Mouse (Mus musculus): ENCODE measurements around the gene Dhx57. TPM values are rescaled to one million over a fixed set of nuclear protein-coding genes. Genes with fewer than 3 reads are reported as not detected.
"Not testable (repeated sequence)": the region's sequence is repeated elsewhere in the genome, so short reads cannot be mapped to it uniquely, and the experiment has no call there.

The Dhx57 gene
- total RNA-seq (2021): 10 to 100 TPM; 41.8 to 41.9 TPM

DNA sequence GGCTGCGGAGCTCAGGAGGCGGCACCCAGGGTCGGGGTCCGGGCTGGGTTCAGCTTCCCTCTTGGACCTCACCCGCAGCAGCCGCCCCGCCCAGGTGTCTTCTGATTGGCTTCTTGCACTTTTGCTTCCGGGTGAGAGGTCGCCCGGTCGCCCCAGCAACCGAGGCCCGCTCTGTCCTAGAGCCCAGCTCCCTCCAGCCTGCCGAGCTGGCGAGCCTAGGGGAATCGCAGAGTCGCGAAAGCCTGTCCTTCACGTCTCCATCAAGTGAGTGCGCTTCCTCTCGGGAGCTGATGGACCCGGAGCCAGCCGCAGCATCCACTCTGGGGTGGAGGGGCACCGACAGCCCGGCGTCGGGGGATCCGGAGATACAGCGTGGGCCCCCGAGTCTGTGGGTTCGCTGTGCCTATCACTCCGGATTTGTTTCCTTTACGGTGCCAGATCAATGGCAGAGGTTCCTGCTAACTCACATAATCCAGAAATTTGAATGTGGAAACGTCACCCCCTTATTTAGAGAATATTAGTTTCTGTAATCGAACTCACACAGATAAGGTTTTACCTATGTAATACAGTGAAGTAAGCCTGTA, at the start of gene Dhx57, which contains the start of gene Morn2:
Gene Dhx57, minus strand, starts transcription at position 403 of the 584 bp plus-strand sequence.
Gene Morn2, plus strand, starts transcription at position 130 of the 584 bp plus-strand sequence.
- peak; percentile 97 to 98 for DNase-seq (ENCODE audit: low spot score in 2 of 2)
- intact Hi-C loops (cut with DNase I): loop anchor here (5.0 kb wide), 3 partner anchors 42 to 267 kb away; partner anchors contain the start of gene Gm10190

DNA sequence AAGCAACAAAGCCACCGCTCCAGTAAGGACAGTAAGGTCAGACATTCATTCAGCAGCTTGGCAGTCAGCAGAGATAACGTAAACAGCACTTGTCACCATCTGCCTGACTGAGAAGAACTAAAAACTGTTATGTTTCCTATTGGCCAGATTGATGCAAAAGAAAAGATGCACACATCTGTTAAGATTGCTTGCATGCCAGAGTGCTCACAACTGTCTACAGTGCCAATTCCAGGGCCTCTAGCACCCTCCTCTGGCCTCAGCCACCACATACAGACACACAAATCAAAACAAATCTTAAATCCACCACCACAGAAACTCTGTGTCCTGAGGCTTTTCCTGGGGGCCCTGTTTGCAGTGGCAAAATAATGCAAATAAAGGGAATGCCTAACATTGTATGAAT, 42.1 kb upstream of the Dhx57 start:
- intact Hi-C loops (cut with DNase I): loop anchor here (5.0 kb wide), 1 partner anchor 40 kb away; the partner anchor contains the start of genes Dhx57 and Morn2
- no peak for DNase-seq (ENCODE audit: low spot score in 2 of 2)

DNA sequence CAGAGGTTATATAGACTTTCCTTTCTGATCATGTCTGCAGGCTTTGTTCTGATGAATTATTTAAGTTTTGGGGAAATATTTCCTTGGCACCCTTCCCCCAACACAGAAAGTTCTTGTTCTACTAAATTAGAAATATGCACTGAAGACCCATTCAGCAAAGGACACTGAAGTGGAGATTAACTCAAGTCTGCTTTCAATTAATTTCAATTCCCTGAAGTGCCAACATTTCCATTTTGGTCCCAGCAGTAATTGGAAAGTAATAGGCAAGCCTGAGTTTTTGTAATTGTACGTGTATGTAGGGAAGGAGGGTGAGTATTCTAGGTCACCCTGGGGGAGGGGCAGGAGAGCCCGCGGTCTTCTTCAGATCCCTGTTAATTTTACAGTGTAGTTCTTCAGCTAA, 36.2 kb upstream of the Dhx57 start:
- intact Hi-C loops (cut with DNase I): no loop called here
- no peak for DNase-seq (ENCODE audit: low spot score in 2 of 2)

DNA sequence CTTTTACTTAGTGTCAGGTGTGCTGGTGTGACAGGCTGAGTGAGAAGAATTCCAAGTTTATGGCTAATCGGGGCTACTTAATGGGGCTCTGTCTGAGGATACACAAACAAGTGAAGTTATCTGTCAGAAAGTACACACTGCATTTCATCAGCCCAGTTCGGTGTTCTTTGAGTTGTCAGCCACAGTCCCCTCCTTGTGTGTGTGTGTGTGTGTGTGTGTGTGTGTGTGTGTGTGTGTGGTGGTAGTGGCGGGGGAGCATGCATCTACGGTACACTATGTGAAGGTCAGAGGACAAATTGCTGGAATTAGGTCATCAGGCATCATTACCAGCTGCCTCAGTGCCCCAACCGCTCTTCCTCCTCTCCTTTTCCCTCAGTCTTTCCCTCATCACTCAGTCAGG, 35.2 kb upstream of the Dhx57 start:
- intact Hi-C loops (cut with DNase I): no loop called here
- no peak for DNase-seq (ENCODE audit: low spot score in 2 of 2)

DNA sequence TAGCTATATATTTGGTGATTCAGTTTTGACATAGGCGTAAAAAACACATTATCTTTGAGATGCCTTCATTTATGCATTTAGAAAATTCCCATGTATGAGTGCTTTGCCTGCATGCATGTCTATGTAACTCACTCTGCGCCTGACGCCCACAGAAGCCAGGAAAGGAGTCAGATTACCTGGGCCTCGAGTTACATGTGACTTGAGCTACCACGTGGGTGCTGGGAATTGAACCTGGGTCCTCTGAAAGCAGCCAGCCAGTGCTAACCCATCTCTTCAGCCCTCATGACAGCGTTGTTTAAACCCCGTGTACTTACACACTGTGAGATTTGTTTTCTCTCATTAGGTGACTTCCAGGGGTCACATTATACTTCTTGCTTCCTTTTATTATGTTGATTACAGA, 34.2 kb upstream of the Dhx57 start:
- DNase-seq (ENCODE audit: low spot score in 2 of 2): no peak
- intact Hi-C loops (cut with DNase I): no loop called here

DNA sequence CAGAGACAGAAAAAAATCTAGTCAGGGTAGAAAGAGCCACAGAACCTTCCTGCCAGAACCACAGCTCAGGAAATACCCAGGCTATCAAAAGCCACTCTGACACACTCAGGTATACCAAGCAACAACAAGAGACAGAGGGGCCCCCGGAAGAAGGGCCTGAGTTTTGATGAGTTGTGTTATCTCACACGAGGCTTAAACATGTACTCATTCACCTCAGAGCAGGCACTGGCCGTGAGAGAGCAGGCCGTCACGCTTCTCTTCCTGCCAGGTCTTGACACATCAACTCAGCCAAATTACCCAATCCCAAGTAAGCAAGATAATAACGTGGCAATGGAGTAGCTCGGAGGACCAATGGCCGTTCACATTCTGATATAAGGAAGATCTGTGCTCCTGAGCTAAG, 33.4 kb upstream of the Dhx57 start:
- intact Hi-C loops (cut with DNase I): no loop called here
- no peak for DNase-seq (ENCODE audit: low spot score in 2 of 2)

DNA sequence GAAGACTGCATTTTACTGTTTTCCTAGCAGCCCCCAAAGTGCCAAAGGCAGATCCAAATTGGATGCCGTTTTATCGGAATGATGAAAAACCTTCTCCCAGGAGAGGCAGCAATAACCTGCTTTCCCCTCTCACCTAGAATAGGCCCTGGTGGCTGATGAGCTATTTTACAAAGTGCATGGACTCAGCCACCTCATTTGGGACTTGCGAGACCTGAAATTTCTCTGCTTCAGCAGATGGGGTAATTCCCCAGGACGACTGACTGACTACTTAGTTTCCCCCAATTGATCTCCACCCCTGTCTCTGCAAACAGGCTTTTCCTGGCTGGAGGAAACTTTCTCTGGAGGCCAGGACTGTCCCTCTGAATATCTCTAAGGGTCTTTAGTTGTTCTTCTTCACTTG, 32.7 kb upstream of the Dhx57 start:
- no peak for DNase-seq (ENCODE audit: low spot score in 2 of 2)
- intact Hi-C loops (cut with DNase I): no loop called here

DNA sequence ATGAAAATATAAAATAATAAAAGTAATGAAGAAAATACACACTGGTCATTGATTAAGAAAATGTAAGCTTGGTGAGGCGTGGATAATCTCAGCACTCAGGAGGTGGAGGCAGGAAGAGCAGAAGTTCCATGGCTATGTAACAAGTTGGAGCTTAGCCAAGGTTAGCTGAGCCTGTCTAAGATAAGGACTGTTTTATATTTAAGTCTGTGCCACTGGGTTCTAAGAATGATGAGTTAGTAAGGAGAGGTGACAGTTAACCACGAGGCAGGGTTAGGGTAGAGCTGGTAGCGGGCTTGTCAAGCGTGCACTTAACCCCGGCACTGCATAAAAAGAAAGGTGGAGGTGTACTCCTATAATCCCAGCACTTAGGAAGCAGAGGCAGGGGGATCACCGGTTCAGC, 32.0 kb upstream of the Dhx57 start:
- no peak for DNase-seq (ENCODE audit: low spot score in 2 of 2)
- intact Hi-C loops (cut with DNase I): no loop called here

DNA sequence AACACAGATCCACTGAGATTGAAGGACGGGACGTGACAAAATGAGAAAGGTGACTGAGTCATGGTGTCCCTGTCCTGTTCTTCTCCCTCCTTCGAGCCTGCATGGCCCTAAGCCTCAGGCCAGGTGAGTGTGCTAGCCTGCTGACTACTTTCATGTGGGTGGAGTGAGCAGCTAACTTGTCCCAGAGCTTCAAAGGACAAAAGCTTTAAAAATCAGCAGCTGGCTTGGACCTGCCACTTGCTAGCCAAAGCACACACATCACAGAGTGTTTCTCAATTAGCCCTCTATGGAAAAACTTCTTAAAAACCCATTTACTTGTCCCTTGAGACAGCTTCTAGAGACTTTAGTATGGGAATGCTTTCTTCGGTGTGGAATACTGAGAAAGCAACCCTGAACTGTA, 22.1 kb upstream of the Dhx57 start:
- intact Hi-C loops (cut with DNase I): no loop called here
- DNase-seq (ENCODE audit: low spot score in 2 of 2): no peak

DNA sequence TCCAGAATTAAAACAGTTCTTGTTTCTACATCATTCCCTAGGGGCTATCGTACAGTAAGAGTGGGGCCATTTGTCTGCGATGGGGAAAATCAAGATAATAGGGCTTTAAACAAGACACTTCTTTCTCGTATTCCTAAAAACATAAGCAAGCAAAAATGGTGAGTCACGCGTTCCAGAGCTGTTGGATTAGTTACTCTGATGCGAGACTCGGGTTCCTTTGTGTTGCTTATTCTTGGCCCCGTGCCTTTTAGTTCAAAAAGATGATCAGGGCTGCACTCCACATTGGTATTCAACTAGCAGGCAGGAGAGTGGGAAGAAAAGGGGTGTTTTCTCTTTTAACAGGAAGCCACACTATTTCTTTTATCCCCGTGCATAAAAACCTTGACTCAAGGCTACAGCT, 21.5 kb upstream of the Dhx57 start:
- intact Hi-C loops (cut with DNase I): no loop called here
- DNase-seq (ENCODE audit: low spot score in 2 of 2): peak in 1 of 2 experiments; percentile 21

DNA sequence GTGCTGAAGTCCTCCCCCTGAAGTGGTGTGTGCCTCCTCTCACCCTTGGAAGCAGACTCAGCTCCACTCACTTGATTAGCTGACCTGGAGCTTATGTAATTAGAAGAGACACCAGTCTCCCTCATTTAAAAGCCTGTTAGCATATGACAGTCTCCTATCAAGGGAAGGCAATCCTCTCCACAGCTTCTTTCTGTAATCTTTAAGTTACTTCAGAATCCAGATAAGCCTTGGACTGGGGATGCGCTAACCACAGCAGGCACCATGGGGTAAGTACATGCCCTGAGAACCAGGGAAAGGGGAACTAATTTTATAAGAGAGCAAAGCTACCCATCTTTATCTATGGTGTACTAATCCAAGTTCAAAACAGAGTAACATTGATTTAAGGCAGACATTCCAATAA, 17.0 kb upstream of the Dhx57 start, which contains the start of gene Arhgef33:
Gene Arhgef33, plus strand, starts transcription at position 157 of the 400 bp plus-strand sequence.
- no peak for DNase-seq (ENCODE audit: low spot score in 2 of 2)
- intact Hi-C loops (cut with DNase I): no loop called here

DNA sequence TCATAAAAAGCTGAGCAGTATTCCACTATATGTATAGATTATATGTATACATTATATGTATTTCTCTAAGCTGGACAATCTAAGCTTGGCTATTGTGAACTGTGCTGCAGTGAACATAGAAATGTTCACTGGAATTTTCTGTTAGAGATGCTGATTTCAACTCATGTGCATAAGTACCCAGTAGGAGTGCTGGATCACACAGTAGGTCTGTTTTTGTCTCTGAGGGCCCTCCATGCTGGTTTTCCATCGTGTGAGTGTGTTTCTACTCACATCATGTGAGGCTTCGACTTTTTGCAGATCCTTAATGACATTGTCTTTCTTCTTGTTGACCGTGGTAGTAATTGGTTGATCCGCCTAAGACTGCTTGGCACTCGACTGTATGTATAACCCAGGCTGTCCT, 8.6 kb upstream of the Dhx57 start:
- intact Hi-C loops (cut with DNase I): no loop called here
- DNase-seq (ENCODE audit: low spot score in 2 of 2): no peak

DNA sequence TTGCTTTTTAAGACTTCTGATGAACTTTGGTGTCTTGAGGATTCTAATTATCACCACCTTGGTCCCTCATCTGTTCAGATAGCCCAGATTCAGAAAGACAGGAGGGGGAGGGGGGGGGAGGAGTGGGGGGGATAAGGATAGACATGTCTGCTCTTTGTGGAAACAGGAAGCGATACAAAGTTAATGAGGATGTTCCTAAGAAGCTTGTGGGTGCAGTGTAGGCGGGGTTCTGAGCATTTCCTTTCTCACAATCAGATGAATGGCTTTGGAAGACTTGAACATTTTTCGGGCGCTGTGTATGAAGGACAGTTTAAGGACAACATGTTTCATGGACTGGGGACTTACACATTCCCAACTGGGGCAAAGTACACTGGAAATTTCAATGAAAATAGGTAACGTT, 5.0 kb upstream of the Dhx57 start:
- intact Hi-C loops (cut with DNase I): no loop called here
- no peak for DNase-seq (ENCODE audit: low spot score in 2 of 2)

DNA sequence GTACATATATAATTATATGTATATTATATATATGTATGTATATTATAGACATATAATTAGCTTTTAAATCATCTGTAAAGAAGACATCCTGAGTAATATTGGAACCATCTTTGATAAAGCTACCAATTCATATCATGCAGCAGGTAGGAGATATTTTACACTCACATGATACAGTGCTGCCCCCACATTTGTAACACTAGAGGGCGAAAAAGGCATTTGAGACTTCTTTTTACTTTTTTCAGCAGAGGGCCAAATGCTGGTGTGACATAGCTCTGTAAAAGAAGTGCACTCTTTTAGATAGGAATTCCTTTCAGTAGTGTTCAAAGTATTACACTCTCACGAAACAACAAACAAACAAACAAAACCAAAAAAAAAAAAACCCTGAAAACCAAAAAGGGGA, 872 bp upstream of the Dhx57 start:
- peak; percentile 42 to 72 for DNase-seq (ENCODE audit: low spot score in 2 of 2)

DNA sequence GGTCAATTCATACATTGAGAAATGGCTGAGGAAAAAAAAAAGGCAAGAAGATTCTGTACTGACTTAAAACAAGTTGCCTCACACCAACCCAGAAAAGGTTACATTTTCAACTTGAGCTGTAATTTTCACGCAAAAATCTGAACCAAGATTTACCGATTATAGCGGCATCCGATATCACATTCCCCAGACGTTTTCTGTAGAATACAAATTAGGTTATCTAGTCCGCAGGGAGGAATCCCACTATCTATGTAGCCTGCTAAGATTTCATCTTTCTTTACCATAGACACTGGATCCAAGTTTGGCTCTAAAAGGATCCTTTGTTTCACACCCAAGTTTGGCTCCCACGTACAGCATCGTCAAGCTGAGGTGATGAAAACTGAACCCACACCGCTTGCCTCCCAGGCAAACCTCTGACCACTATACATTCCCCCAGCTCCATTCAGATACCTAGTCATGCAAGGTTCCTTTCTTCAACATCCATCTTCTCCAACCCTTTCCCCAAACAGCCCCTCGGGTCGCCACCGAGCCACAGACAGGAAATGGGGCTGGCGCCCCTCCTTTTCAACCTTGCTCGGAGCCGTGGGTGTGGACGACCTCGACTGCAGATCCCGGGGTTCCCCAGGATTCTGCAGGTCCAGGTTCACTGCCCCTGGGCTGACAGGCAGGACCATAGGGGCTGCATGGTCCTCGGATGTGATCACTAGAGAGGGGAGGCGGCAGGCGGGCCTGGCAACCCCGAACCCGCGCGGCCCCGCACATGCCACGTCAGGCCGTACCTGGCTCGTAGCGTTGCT, 799 bp downstream of the Dhx57 start:
- intact Hi-C loops (cut with DNase I): loop anchor here (5.0 kb wide), 3 partner anchors 43 to 268 kb away; partner anchors contain the start of gene Gm10190

More for the DNA sequence above, 872 bp upstream of the Dhx57 start:
- intact Hi-C loops (cut with DNase I): loop anchor here (5.0 kb wide), 3 partner anchors 41 to 266 kb away; partner anchors contain the start of gene Gm10190

DNA sequence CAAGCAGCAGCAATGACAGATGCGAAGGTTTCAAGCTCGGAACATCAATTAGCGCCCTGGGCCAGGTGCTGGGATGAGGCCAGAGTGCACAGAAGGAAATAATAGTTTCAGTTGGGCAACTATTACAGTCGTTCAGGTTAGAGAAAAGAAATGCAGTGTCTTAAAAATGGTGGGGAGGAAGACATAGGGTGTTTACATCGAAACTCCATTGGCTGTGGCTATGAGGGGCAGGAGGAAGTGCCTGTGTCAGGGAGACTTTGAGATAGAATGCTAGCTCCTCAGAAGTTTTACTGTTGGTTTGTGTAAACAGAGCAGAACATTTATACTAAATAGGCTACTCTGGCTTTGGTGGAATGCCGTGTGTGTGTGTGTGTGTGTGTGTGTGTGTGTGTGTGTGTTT, 2.3 kb downstream of the Dhx57 start:
- intact Hi-C loops (cut with DNase I): no loop called here
- DNase-seq (ENCODE audit: low spot score in 2 of 2): no peak

More for the DNA sequence above, 799 bp downstream of the Dhx57 start:
- peak in 1 of 2 experiments; percentile 55 for DNase-seq (ENCODE audit: low spot score in 2 of 2)

DNA sequence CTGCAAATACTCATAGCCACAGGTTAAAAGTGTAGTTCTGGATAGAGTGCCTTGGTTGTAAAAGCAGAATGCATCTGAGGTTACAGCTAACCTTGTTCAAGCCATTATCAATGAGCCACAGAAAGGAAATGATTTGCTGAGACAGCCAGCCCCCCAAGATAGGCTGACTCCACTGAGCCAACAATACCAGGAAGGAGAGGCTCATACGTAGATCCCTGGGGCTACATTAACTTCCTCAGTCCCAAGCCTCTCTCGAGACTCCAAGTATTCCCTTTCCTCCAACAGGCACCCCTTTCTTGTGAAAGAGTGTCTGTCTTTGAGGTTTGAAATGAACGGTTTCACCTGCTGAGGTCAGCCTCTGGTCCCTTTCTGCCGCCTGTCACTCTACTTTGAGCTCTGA, 5.8 kb downstream of the Dhx57 start:
- intact Hi-C loops (cut with DNase I): no loop called here
- no peak for DNase-seq (ENCODE audit: low spot score in 2 of 2)

DNA sequence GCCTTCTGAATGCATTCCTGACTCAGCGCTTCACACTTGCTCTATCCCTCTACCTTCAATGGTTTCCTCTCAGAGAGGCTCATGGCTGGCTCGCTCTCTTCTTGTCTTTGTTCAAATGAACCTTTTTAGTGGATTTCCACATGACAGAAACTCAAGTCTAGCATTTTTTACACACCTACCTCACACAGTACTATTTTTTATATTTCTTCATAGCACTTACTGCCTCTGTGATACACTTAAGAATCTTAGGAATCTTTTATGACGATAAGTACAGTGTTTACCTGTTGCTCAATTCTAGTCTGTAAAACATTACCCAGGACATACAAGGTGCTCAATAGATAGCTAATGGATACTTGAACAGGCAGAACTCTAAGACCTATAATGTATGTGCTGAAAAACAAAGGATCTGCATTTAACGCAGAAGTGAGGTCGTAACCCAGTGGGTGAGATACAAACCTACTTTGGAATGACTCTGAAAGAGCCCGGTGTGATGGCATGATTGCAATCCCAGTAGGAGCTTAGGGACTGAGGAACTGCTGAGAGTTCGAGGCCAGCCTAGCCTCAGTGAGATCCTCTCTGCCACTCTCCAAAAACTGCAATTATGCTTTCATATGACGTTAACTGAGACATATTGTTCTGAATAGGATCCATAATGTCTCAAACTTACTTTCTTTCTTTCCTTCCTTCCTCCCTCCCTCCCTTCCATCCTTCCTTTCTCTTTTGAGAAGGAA, 10.8 kb downstream of the Dhx57 start:
- intact Hi-C loops (cut with DNase I): no loop called here
- DNase-seq (ENCODE audit: low spot score in 2 of 2): no peak

DNA sequence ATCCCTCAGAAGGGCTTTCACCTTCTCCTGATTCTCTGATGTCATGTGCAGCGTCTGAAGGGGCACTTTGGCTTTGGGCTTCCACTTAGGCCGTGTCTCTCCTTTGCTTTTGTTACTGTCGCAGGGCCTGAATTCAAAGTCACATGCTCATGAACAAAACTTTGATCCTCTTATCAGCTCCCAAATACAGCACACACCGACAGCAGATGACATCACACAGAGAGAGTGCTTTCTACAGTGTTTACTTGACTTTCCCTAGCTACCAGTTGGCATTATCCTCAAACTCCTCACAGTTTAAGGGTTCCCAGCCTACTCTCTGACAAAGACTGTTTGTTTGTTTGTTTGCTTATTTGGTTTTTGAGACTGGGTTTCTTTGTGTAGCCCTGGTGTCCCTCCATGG, 12.0 kb downstream of the Dhx57 start:
- intact Hi-C loops (cut with DNase I): no loop called here
- no peak for DNase-seq (ENCODE audit: low spot score in 2 of 2)

DNA sequence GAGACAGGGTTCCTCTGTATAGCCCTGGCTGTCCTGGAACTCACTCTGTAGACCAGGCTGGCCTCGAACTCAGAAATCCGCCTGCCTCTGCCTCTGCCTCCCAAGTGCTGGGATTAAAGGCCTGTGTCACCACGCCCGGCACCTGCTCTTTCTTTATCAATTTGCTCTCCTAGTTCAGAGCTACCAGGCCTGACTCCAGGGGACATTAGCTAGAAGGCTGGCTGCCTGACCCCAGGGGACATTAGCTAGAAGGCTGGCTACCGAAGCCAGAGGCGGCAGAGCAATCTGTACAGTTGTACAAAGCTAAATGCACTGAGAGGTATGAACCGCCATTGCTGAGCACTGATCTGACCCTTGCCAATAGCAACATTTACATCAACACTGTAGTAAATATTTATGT, 19.7 kb downstream of the Dhx57 start:
- intact Hi-C loops (cut with DNase I); DNase-seq (ENCODE audit: low spot score in 2 of 2): not testable (repeated sequence)

Measured in left cerebral cortex, postnatal 25 days (tissue).